Mouse (Mus musculus) kidney, postnatal 4 days (tissue): ENCODE measurements at regions not wholly inside any gene's neighbourhood (a gene's known extent, or its start where the extent isn't known, plus 50 kb on each side); places are given as distances from the start of the nearest gene placed in this dataset.

ENCODE experiments used
- DNase-seq, 2 experiments: peaks; one replicate each; pipeline ENCODE4 v3.0.0; 2021; ENCODE audit warnings: mixed read lengths in 2 of 2

DNA sequence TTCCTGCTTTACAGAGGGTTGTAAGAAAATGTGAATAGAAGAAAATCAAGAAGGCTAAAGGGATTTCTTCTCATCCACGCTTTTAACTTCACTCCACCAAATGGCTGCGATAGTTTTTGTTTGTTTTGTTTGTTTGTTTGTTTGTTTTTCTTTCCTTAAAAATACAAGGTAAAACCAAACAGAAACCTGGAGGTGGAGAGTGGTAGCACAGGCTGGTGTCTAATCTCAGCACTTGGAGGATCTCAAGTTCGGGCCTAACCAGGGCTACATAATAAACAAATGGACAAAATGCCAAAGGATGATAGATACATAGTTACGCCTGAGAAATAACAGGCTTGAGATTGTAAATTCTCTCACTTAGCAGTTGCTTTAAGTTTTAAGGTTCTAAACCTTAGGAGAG, 50.8 kb upstream of the Mboat1 start:
- peak in 1 of 2 experiments; percentile 10 for DNase-seq

DNA sequence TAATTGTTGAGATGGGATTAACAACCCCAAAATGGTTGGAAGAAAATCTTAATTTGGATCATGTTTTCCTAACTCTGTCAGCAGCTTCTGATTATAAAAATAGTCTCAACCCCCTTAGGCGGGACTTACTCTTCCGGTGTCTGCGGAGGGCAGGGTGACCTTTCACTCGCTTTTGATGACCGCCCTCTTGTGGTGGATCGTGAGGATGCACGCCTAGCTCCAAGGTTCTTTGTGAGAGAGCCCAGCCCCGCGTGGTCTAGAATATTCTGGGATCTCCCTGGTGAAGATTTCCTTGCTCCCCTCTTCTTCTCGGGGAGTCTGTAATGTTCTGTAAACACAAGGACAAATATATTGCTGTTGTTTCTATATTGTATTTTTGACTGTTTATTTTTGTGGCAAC, 51.3 kb upstream of the Mboat1 start:
- peak; percentile 92 for DNase-seq

DNA sequence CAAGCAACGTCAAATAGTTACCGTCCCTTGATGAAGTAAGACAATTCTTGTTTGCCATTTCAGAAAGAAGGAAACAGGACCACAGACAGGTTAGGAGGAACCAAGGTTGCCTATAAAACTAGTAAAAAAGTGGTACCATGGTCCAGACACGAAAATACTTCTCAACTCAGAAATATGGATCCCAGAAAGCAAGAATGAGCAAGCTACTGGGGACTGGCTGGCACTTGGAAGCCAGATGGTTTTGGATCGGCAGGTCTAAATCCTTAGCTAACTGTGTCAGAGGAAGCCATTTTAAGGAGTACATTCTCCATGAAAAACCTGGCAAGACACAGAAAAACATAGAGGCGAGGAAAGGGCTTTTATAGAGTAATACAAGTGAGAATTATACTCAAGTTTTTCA, 51.9 kb upstream of the Mboat1 start:
- DNase-seq, result no peak

DNA sequence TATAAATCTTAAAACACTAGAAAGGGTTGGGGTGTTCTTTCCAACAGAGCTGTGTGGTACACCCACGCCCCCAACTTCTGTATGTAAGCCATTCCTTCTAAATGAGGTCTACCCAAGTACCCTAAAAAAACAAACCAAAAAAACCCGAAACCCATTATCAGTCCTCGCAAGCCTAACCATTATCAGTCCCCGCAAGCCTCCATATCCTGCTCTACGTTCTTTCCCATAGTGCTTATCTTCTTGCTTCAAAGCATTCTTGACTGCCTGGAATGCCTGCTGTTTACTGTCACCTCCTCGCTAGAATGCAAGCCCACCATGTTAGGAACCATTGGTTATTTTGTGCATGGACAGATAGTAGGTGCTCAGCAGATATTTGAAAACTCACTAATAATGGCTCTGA, 52.3 kb upstream of the Mboat1 start:
- DNase-seq, result no peak

DNA sequence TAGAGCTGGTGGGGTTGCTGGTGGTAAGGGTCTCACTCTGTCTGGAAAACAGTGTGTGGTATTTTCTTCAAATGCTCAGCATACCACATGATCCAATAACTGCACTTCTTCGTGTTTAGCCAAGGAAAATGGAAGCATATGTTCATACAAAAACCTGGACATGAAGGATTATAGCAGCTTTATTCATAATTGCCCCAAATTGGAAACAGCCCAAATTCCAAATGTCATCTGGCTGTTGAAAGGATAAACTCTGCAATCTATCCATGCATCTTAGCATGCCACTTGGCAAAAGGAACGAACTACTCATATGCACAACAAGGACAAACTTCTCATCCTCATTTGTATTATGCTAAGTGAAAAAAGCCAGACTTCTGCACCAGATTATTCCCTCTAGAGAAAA, 53.5 kb upstream of the Mboat1 start:
- DNase-seq, result no peak

DNA sequence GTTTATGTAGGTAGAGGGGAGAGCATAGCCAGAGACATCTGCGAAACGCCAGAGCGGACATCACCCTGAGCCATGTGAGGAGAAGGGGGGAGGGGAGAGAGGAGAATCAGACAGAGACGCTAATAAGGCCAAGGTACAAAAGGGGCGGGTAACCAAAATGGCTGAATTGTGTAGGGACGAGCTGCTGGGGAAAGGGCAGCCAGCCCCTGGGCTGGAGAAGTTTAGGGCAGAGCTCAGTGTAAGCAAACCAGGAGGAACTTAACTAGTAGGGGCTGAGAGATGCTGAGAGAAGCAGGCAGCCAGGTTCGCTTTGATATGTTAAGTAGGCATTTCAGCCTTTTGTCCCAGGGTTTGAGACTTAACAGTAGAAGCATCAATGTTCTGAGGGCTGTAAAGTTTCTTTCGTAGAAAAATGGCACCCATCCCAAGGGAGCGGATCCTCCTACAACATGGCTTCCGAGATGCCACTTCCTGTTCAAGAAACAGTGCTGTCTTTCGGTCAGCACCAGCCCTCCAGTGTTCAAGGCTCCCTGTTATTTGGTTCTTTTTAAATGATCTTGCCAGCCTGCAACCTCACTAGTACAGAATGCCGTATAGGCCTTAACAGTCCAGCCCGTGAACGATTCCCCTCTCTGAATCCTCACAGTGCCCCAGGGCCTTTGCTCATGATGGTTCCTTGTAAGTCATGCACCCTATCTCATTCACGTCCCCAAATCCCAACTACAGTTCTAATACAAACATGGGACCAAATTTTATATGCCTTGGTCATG, 55.4 kb upstream of the Mboat1 start:
- DNase-seq, result peak in 1 of 2 experiments; percentile 31

DNA sequence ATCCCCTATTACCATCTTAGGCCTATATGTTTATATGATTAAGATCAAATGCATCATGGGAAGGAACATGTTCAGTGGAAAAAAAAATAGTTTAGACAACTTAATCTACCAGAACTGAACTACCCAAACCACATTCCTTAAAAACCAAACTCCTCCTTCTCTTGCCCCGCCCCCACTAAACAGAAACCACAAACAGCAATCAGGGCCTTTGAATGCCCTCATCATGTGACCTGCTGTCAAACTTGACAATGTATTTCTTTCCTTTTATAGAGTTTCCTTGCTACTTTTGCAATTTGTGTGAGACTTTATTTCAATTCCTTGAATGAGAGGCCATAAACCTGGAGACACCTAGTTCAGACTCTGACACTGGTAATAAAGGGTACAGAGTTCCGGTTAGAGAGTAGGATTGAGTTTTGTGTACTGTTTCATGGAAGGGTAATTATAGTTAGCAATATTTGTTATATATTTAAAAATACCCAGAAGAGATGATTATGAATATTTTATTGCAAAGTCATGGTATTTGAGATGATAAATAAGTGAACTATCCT, 61.7 kb upstream of the Mboat1 start:
- DNase-seq, result peak in 1 of 2 experiments; percentile 16

DNA sequence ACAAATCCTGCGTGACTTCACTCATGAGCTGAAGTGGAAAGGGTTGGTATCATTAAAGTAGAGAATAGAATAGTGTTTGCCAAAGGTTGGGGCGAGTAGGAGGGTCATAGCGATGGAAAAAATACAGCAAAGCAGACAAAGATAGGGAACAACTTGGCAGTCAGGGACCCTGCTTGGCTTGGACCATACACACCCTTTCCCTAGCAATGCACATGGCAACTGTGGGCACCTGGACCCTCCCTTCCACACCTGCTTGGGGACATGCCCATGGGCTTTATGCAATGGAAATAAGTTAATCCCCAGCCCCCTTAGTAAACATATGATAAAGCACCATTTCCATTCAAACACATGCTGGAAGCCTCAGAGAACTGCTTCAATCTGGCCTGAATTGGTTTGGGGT, 62.2 kb upstream of the Mboat1 start:
- DNase-seq, result no peak

DNA sequence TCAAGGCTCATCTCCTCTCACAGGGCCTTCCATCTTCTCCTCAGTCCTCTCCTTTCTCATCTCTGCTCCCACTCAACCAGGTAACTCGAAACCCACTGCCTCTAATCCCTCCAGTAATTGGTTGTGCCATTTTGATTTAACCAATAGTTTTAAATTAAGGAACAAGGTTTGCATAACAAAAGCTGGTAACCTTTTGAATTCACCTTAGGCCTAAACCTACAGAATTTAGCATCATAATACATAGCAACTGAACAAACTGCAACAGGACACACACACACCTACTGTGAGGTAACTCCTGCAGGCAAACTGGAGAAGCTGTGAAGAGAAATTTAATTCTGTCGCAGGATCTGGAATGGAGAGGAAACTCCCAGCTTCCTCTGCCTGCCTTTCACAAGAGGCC, 66.9 kb upstream of the Mboat1 start:
- DNase-seq, result no peak

DNA sequence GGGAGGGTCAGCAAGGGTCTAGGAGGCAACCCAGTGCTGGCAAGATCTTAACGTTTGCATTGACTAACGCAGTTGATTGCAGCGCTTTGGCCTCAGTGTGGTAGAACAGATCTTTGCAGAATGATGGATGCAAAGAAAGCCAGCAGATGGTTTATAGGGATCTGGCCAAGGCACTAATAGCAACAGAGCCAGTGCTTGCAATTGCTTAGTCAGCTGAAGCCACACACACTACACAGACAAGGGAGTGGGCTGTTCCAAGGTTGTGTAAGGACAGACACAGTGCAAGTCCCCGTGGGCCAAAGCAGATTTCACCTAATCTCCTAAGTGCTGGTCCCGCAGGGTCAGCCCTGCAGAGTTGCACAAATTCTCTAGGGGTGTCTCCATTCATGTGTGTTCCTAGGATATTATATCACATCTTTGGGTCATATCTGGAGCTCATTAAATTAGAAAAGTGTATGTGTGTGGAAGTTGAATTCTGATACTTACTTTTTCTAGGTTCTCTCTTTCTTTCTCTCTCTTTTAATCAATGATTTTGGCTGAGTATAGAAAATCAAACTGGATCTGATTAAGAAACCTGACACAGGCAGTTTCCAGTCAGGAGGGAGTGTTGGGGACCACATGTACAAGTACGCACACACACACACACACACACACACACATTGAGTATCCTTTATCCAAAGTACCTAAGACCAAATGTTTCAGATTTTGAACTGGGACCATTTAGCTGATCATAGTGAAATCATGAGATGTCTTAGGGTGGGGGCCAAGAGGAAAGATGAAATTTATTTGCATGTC, 68.5 kb upstream of the Mboat1 start:
- no peak for DNase-seq

DNA sequence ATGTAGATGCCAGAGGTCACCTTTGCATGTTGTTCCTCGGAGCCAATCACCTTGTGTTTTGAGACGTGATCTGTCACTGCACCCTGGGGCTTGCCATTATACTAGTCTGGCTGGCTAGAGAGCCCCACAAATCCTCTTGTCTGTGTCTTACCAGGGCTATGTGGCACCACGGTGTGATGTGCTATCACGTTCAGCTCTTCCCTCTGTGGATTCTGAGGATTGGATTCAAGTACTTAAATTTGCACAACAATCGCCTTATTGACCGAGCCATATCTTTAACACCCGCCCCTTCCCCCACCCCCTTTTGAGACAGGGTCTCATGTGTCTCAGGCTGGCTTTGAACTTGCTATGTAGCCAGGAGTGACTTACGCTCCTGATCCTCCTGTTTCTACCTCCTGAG, 70.8 kb upstream of the Mboat1 start:
- no peak for DNase-seq

DNA sequence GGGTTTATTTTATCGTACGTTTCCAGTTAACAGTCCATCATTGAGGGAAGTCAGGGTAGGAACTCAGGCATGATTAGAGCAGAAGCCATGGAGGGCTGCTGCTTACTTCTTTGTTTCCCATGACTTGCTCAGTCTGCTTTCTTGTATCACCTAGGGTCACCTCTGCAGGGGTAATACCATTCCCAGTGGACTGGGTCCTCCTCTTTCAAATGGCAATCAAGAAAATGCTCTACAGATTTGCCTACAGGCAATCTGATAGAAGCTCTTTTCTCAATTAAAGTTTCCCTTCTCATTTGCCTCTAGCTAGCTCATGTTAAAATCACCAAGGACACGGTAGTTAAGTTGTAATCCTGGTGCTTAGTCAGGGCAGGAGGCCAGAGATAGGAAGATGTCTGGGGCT, 72.5 kb upstream of the Mboat1 start:
- DNase-seq, result no peak

DNA sequence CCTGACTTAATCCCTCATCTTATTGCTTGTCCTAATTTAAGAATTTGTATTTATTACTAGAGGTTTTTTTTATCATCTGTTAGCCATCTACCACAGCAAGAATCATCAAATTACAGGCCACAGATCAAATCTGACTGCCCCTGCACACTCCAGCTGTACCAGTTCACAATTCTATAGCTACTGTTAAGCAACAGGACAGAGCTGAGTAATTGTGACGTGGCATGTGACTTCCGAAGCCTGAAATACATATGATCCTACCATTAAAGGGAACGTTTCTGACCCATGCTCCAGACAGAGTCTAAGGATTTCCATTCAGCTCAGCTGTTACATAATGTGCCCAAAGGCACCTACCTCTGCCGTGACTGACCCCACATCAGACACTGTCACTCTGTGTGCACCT, 74.0 kb upstream of the Mboat1 start:
- no peak for DNase-seq

DNA sequence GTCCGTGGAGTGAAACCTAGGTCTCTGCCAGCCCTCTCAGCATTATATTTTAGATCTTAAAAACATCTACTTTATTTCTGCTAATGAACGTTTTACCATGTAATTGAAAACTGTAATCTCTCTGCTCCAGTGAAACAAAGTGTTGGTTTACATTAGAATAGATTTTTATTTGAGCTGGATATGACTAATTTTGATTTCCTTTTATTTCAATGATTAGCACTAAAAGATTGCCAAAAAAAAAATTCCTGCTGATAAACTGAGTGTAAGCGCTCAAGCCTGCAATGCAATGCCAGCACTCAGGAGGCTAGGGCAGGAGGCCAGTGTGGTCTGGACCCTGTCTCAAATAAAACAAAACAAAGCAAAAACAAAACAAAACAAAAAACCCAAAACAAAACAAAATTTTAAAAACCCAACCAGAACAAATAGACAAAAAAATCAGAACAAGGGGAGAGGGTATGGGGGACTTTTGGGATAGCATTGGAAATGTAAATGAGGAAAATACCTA, 69.3 kb upstream of the E2f3 start:
- DNase-seq, result no peak

DNA sequence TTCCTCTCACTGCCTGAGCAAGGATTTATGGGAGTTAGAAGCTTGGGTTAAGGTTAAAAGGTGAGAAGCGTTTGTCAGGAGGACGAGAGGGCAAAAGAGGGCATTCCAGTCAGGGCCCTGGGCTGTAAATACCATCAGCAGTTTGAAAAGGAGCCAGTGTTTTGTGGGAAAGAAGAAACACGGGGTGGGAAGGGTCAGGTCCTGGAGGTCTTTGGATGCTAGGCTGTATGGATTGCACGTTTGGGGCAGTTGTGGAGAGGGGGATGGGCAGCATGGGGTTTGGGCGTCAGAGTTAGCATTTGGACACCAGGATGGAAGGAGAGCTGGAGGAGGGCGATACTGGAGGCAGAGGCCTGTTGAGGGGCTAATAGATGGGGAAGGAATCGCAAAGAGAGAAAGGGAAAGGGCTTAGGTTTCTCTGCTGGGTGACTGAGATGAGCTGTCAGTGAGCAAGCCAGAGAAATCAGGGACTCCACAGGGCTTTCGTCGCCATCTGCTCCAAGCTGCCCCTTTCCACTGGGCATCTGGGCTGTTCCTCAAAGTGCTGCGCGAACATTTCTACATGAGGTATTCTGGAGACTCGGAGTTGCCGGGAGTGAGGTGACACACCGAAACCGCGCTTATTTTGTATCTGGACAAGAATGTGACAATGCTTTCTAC, 66.2 kb upstream of the E2f3 start:
- DNase-seq, result peak; percentile 13 to 31

DNA sequence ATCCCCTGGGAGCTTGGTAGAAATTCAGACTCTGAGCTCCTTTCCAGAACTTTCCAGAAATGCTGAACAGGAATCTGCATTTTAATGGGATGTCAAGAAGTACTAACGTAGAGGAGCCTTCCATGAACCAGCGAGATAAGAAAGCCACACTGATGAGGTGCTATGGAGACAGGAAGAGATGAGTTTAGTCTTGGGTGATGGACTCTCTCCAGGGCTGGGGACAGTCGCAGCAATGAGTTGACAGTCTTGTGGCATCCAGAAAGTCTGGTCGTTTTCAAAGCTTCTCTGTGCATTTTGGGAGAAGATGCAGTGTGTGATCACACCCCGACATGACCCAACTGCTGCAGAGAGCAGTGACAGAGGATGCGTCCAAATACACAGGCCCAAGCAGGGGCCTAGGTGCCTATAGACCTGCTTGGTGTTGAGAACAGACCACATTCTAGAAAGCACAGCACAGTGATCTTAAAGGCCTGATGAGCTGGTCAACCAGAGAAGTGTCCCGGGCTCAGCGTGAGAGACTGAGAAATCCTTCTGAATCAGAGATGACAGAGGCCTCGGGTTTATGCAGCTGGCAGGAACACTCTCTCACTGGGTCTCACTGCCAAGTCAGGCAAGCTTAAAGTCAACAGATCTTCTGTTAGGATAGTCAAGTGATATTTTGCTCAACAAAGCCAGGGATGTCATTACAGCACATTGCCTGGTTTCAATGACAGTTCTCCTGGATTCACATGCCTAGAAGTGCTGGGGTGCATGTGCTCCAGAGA, 65.1 kb upstream of the E2f3 start:
- no peak for DNase-seq

DNA sequence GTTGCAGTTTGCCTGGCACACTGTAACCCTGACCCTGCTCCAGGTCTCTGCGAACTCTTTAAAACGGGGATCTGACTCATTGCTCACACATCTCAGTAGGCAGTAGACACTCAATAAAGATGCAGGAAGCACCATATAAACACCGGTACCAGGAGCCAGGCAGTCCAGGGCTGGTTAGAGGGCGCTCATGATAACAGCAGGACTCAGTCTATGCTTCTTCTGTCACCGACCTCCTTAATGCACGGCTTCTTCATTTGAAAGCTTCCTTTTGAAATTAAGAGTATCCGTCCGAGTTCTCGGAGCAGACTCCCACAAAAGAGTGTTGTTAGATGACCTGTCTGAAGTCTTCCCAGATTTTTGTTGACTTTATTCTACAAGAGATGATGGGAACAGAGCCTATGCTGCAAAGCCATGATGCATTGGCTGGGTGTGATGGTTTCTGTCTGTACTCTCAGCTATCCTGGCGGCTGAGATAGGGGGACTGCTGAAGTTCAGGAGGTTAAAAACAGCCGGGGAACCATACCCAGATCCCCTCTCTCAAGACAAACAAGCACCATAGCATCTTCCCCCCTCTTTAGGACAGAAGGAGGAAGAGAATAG, 62.5 kb upstream of the E2f3 start:
- DNase-seq, result no peak

DNA sequence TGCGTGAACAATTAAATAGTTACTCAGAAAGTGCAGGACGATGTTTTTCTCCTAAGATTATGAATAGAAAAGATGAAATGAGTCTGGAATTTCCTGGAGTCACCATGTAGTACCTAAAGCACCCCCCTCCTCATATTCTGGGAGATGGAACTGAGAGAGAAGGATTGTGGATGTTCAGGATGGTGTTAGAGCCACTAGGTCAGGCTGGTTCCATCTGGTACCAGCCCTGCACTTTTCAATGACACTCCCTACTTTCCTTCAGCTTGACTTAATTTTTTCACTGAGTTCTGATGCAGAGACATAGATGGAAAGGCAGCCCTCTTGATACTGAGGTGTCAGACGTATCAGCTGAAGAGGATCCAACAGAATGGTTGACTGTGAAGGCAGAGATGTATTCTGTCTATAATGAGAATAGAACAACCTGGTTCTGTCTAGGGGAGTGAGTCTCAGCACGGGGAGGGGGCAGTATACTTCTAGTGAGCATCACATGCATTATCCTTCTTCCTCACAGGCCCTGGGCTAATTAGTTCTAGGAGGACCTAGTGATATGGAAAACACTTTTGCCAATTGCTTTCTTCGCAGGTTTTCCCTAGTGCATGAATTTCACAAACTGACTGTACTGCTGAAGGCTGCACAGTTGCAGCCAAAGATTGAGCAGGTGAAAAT, 60.8 kb upstream of the E2f3 start:
- DNase-seq, result no peak

DNA sequence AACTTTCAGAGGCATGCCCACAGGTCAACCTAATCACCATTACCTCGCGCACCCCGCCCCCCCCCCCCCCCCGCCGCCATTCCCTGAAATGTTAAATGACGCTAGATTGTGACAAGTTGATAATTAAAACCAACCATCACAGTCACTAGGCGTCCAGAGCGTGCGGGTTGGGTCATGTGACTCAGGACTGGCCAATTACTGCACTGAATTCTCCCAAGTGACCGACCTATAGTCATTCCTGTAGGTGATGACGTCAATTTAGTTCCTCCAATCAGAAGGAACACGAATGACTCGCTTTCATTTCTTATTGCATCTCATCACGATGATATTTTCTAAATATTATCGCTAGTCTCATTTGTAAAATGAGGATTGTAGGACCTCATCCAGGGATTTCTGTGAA, 60.2 kb upstream of the E2f3 start:
- no peak for DNase-seq

DNA sequence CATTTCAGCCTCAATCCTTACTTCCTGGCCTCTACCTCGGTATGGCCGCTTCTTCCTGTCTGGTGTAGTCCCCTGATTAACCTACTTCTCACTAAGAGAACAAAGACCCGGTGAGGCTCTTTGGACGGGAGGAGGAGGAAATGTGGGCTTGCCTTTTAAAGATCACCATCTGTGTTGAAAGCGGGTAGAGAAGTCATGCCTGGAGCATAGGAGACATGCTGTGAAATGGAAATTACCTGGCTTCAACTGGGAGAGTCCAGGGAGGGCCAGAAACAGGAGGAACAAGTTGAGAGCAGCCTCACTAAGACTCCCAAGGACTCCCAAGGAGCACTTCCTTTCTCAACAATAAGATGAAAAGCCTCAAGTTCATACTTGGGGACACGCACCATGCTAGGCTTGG, 59.4 kb upstream of the E2f3 start:
- DNase-seq, result no peak

DNA sequence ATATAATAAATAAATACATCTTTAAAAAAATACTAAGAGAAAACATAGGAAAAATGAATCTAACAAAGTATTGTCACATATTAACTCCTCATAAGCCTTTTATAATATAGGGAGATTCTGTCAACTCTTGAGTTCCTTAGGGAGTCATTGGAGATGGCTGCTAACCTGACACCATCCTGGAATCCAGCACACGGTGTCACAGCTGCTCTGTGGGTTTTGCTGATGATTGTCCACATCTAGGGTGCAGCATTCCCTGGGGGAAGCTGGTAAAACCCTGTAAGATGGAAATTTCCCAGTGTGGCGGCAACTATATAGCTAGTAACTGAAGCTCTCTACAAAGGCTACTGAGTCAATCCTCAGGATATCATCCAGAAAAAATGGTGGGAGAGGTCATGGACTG, 58.9 kb upstream of the E2f3 start:
- DNase-seq, result no peak
